Mouse (Mus musculus) gastrocnemius, postnatal 14 days (tissue): ENCODE results near the gene Lrrtm1. TPM values are rescaled to one million over a fixed set of nuclear protein-coding genes. Genes with fewer than 3 reads are reported as not detected.

Source experiments
- DNase-seq: peaks from one replicate; pipeline ENCODE4 v3.0.0; 2021; ENCODE audit warnings: mixed read lengths
- intact Hi-C: fragments of 180-260 bp; cut with DNase I; formaldehyde crosslinking; loops from one replicate; pipeline ENCODE4 v1.15.1; 2025; ENCODE audit warnings: low total_unique reads
- total RNA-seq, 2 experiments: library from RNA; stranded (reverse); gene quantifications; 2 replicates each; pipeline ENCODE4 v1.2.3; 2021

Lrrtm1 gene
- total RNA-seq, 2 experiments from 2014 or later, result 0.13 to 0.27 TPM

DNA sequence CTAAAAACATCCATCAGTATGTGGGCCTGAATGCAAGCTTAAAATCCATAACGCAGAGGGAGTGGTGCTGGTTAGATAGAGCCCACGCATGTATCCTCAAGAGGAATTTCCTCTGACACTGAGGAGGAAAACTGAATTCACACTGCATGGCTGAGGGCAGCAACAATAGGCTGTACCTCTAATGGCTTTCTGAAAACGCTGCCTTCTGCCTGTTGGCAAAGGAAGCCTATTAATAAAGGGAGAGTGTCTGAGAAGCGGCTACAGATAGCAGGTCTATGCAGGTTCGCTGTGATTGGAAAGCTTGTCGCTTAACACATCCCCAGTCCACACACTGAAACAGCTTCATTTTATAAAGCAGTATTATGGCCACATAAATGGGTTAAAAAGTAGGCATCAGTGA, 48.9 kb downstream of the Lrrtm1 start:
- DNase-seq, result no peak
- intact Hi-C loops, result no loop called here

DNA sequence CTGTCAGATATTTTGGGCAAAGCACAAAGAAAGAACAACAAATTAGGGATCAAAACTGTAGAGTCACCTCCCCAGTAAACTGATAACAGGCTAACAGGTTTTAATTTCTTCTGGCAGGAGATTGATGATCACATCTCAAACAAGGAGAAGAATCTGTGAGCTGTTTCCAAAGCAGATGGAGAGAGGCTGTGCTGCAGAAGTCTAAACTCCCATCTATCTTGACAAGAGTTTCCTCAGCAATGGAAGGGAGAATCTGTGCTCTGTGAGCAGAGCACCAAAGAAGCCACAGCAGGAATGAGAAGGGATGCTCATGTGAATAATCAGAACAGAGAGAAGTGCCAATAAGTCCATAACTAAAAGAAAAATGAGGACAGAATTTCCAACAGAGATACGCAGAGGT, 58.8 kb downstream of the Lrrtm1 start:
- DNase-seq, result no peak
- intact Hi-C loops, result no loop called here

DNA sequence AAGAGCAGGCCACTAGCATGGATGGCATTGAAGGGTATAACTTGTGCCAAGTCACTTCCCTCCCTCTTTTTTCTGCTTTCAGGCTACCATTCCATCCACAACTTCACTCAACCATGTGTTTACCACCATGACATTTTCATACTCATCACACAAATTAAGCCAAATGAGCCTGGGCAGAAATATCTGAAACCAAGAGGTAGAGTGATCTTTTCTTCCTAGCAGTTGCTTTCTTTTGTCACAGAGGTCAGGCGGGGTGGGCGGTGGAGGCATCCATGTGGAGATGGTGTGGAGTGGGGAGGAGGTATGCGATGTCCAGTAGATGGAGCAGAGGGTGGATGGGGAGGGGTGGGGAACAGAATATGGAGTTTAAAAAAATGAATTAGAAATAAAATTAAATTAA, 64.3 kb downstream of the Lrrtm1 start:
- intact Hi-C loops, result no loop called here

More for the DNA sequence above, 64.3 kb downstream of the Lrrtm1 start:
- no peak for DNase-seq
